Mouse (Mus musculus) lung, postnatal 36 days (tissue): Measurements from ENCODE around the gene Mfsd4b3.
A peak's percentile ranks its signal among the peaks of the same experiment; 100 is the strongest.
"Not testable (repeated sequence)": the region's sequence is repeated elsewhere in the genome, so short reads cannot be mapped to it uniquely, and the experiment has no call there.

Experiments used
- DNase-seq: peaks from one replicate; pipeline ENCODE4 v3.0.0; 2022; ENCODE audit warnings: mixed read lengths

Gene Mfsd4b3

DNA sequence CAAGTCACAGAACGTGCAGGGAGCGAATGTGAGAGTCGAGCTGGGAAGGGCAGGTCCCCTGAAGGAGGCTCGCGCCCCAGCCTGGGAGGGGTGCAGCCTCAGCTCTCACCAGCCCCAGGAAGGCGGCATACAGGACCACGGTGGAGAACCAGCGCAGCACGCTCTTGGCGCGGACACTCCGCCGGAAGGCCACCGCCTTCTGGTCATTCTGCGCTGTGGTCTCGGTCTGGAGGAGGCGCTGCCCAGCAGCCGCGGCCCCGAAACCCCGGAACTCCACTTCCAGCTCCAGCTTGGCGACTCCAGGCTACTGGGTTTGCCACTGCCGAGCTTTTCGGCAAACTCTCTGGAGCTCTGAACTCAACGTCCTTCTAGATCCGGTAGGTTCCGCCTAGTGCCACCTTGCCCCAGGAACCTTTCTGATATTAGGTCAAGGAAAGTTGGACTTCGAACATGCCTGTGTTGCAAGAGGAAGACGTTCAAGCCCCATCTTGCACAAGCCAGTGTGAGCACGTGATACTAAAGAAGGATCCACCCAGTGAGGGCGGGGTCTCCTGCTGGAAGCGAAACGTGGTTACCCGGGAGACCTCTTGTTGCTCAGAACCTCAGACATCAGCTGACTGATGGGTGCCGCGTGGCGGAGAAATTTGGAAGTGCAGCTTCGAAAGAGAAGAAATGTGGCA, at the start of gene Mfsd4b3:
Mfsd4b3 (minus strand) TSS at position 393 of the 680 bp plus-strand sequence.
- DNase-seq = peak; percentile 99

DNA sequence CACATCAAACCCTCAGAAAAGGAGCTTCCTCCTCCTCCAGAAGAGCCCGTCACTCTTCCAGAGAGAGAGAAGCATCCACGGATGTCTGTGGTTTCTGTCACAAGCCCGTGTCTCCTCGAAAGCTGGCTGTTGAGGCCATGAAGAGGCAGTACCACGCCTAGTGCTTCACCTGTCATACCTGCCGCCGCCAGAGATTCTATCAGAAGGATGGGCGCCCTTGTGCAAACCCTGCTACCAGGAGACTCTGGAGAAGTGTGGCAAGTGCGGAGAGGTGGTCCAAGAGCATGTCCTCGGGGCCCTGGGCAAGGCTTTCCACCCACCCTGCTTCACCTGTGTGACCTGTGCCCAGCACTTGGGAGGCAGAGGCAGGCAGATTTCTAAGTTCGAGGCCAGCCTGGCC, 49.6 kb upstream of the Mfsd4b3 start:
- DNase-seq = no peak

- DNase-seq = not testable (repeated sequence)
Observed at GRCm38 (mm10) chr10:40008847-40009246, 48.9 kb upstream of the Mfsd4b3 start.

DNA sequence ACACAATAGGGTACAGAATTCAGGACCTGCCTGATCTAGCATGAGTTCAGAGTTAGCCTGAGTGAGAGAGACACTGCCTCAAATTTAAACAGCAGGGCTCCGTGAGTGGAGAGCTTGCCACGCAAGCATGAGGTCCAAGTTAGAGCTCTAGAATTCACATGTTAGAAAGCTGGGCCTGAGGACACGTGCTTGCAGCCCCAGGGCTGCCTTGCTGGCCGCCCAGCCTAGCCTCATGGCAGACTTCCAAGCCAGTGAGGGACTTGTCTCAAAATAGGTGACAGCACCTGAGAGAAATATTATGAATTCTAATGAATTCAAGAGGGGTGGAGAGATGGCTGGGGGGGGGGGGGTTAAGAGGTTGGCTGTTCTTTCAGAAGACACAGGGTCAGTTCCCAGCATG, 48.0 kb upstream of the Mfsd4b3 start:
- DNase-seq = no peak

- DNase-seq = no peak
Observed at GRCm38 (mm10) chr10:40006963-40007362, 47.0 kb upstream of the Mfsd4b3 start.

DNA sequence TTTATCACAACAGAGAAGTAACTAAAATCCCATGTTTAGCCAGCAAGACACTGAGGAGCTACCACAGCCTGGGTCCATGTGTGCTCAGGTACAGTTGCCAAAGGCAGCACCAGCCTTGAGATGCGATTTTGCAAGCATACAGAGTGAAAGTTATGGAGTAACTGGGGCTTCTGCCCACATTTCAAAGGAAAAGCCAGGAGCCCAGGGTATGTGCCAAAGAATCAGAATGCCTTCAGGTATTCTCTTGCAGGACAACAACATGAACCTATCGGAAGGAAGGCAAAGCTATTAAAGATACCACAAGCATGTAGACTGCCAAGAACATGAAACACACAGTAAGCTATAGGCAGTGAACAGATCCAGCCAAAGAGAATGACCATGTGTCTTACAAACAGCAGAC, 40.8 kb upstream of the Mfsd4b3 start:
- DNase-seq = no peak

DNA sequence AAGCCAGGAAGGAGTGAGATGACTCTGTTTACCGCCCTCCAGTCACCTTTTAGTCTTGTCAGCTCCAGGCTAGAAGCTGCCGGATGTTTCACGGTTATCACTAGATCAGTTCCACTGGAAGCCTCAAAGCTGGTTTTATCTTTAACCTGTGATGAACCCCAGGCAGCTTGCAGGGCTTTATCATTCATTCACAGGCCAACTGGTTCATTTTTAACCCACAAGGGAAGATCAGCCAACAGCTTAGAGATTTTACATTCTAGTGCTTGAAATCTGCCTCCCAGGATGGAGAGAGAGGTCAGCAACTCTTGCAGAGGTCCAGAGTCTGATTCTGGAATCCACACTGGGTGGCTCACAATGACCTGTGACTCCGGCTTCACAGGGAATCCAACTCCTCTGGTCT, 31.2 kb upstream of the Mfsd4b3 start:
- no peak for DNase-seq

GRCm38 (mm10) chr10:39986466-39986865, 26.5 kb upstream of the Mfsd4b3 start, which contains the start of gene Mfsd4b5:
Mfsd4b5 (minus strand) TSS chr10:39986646.
- DNase-seq = no peak

GRCm38 (mm10) chr10:39982604-39983003, 22.7 kb upstream of the Mfsd4b3 start:
- DNase-seq = no peak

DNA sequence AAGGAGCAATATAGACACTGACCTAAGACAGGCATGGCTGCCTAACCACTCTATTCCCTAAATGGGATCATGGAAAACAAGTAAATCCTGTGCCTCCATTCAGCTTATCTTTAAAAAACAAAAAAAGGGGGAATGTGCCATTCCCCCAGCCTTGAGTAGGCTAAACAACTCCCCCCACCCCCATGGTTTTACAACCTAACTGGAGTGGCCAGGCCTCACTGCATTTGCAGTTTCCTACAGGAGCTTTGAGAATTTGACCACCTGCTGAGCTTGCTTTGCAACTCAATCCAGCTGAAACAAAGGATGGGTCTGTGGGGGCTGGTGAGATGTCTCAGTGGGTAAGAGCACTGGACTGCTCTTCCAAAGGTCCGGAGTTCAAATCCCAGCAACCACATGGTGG, 18.3 kb upstream of the Mfsd4b3 start:
- no peak for DNase-seq

DNA sequence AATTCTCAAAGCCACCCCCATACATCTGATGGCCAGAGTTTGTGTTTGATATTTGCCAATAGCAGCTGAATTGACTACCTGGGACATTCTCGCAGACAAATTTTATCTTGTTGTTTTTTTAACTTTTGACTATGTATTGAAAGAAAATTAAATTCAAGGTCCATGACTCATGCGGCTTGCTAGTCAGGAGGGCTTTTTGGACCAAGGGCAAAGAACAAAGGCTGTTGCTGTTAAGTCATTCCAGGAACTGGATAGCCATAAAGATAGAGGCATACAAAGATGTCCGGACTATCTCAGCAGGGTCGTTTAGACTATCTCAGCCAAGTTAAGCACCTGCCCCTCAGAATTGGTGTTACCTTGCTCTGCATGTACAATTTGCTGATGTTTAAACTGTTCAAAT, 17.4 kb upstream of the Mfsd4b3 start:
- no peak for DNase-seq

DNA sequence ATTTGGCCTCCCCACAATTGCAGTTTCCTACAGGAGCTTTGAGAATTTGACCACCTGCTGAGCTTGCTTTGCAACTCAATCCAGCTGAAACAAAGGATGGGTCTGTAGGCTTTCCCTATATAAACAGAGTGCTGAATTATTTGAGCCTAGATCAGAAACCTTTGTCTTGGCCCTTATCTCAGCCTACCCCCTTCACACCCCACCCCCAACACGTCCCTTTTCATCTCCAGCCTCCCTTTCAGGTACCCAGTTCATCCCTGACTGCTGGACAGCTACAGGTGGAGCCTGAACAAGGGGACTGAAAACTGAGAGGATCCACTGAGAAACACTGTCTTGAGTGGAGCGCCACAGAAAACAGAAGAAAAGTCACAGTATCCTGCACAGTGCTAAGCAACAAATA, 15.8 kb upstream of the Mfsd4b3 start:
- no peak for DNase-seq

DNA sequence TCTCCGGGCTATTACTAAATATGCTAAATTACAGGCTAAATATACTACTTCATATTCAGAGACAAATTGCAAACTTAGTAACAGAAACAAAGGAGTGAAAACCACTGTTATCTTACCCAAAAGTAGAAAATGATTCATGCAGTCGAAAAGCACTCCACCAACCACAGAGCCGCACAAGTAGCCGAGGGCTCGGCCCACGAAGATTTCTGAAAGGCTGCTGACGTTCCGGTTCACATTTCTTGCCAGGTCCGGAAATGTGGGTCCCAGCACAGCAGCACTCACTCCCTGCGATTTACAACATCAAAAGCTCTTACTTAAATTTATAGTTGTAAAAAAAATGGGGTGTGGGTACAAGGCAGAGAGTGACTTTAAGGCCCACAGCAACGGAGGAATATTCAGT, 15.0 kb upstream of the Mfsd4b3 start:
- DNase-seq = no peak

DNA sequence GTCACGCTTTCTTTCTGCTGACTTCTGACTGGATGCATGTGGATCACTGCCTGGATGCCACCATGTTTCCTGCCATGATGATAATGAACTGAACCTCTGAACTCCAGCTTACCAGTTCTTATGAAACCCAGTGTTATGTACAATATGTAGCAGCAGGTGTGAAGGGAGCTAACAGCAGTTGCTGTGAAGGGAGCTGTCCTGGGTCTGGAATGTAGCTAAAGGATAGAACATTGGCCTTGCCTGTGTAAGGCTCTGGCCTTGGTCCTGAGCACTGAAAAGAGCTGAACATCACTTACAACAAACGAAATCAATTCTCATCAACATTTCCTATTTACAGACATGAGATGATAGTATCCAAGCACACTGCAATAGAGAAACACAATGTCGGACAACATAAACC, 7.6 kb upstream of the Mfsd4b3 start:
- DNase-seq = no peak

GRCm38 (mm10) chr10:39961906-39962305, 2.0 kb upstream of the Mfsd4b3 start:
- no peak for DNase-seq

- no peak for DNase-seq
Observed at GRCm38 (mm10) chr10:39960441-39960822, 479 bp upstream of the Mfsd4b3 start.

DNA sequence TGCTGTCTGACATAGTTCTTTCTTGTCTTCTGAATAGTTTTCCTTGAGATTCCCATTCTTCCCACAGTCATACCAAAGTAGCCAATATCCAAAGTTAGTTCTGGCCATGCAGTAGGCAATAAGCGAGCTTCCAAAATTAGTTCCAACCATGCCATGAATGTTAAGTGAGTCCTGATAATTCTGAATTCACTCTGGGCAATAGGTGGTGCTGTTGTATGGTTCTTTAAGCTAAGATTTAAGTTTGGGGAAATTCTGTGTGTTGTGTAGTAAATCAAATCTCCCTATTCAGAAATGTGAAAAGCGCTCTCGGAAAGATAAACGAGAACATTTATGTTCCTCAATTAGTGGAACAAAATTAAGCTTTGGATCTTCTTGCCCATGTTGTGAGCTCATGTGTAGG, 1.7 kb downstream of the Mfsd4b3 start:
- peak; percentile 28 for DNase-seq

GRCm38 (mm10) chr10:39956340-39956878, 3.5 kb downstream of the Mfsd4b3 start:
- peak; percentile 19 for DNase-seq

DNA sequence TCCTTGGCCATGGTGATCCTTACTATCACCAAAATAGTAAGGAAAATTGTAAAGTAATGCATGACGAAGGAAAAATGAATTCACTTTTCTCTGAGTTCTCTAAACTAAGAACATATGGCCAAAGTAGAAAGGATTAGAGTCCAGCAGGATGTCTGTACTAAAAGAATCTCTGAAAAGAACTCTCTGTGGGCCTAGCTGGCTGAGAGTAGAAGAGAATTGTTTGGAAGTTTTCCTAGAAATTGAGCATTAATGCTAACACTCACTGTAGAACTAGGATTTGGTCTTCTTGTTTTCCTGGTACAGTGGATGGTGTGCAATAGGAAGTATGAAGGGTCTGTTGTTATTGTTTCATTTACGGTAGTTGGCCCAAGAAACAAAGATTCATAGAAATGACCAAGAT, 4.8 kb downstream of the Mfsd4b3 start:
- DNase-seq = no peak

DNA sequence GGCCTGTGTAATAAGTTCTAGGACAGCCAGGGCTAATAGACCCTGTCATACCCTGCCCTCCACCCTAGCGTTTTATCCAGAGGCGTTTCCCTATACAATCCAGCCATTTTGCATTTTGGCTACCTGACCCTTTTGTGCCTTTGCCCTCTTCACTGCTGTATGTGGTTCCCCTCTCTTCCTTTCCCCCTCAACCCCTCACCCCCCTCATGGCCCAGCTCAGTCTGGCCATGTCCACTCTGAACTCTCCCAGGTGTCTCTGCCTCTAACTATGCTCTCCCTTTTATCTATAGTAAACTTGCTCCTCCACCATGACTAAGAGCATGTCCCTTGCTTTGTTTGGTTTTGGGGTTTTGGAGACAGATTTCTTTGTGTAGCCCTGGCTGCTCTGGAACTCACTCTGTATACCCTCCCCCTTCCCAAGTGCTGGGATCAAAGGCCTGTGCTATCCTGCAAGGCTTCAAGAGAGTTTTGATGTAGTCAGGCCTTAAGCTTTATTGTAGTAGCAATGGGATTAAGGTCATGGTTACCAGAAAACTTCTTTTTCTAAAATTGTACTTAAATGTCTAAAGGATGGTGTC, 10.5 kb downstream of the Mfsd4b3 start:
- DNase-seq = no peak

DNA sequence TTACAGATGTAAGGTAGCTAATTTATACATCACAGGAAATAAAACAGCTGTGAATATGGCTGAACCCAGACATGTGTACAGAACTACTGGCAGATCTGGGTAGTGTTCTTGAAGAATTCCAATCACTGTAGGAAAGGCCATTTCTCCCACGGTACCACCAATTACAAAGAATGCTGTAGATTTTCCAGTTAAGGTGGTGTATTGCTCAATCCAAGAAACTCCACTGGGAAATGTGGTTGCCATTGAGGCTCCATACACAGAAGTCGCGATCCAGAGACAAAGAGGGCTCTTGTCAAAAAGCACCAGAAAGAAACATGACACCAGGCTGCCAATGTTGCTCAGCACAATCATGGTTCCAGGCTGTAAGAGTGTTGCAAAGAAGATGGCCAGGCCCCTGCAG, 12.8 kb downstream of the Mfsd4b3 start:
- DNase-seq = not testable (repeated sequence)

- no peak for DNase-seq
Observed at GRCm38 (mm10) chr10:39936553-39936952, 23.4 kb downstream of the Mfsd4b3 start.

DNA sequence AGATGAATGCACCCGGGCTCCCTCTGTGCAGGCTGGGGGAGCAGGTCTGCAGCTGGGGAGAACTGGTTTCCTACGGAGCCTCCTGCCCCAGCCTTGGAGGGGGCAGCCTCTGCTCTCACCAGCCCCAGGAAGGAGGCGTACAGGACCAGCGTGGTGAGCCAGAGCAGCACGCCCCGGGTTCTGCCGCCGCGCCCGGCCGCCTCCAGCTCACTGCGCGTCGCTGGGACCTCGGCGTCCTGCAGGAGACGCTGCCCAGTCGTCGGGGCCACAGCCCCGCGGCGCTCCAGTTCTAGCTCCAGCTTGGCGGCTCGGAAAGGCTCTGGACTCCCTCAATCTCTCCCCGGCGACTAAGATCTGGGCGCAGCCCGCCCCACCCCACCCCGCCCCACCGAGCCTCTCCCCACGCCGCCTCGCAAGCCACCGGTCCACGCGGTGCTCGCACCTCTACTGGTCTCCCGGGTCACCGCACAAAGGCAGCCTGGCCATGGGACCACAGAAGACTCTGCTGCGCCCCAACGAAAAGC, 33.3 kb downstream of the Mfsd4b3 start, which contains the start of gene Mfsd4b2:
Mfsd4b2 (minus strand) TSS at position 308 of the 524 bp plus-strand sequence.
- DNase-seq = no peak

- DNase-seq = not testable (repeated sequence)
Observed at GRCm38 (mm10) chr10:39924556-39924955, 35.4 kb downstream of the Mfsd4b3 start.
